Mouse (Mus musculus) heart, postnatal 0 days (tissue): ENCODE results near the gene Gper1. TPM values are rescaled to one million over a fixed set of nuclear protein-coding genes. Genes with fewer than 3 reads are reported as not detected.
A peak's percentile ranks its signal among the peaks of the same experiment; 100 is the strongest.
"Not testable (repeated sequence)": the region's sequence is repeated elsewhere in the genome, so short reads cannot be mapped to it uniquely, and the experiment has no call there.

Experiments used
- ATAC-seq: fragments of 200-750 bp; cut with Nextera tagmentation; 2 replicates; pipeline ENCODE4 v1.8.0; 2017; ENCODE audit warnings: low read depth, moderate number of reproducible peaks, moderate library complexity; ENCODE audit not compliant: insufficient read depth
- DNase-seq: peaks from one replicate; pipeline ENCODE4 v3.0.0-alpha.2; 2016; ENCODE audit warnings: low spot score
- H3K27ac ChIP-seq: fragments of 300-500 bp; sonication (generic); 2 replicates; pipeline ENCODE4 v1.5.1; 2014; ENCODE audit warnings: low read depth, mild to moderate bottlenecking
- H3K27me3 ChIP-seq: fragments of 300-500 bp; sonication (generic); 2 replicates; pipeline ENCODE4 v1.6.1; 2014; ENCODE audit warnings: low read length, mixed read lengths; ENCODE audit not compliant: control insufficient read depth, insufficient read depth
- H3K36me3 ChIP-seq: fragments of 300-500 bp; sonication (generic); replicated peaks from 2 replicates; pipeline ENCODE4 v1.6.1; 2014; ENCODE audit warnings: low read length, mixed read lengths; ENCODE audit not compliant: control insufficient read depth, insufficient read depth
- H3K4me1 ChIP-seq: fragments of 300-500 bp; sonication (generic); 2 replicates; pipeline ENCODE4 v1.6.1; 2014; ENCODE audit warnings: antibody characterized with exemption; ENCODE audit not compliant: control insufficient read depth, insufficient read depth
- H3K4me2 ChIP-seq: fragments of 300-500 bp; sonication (generic); 2 replicates; pipeline ENCODE4 v1.6.1; 2014; ENCODE audit warnings: low read depth, mild to moderate bottlenecking, low read length, moderate library complexity
- H3K4me3 ChIP-seq: fragments of 300-500 bp; sonication (generic); 2 replicates; pipeline ENCODE4 v1.5.1; 2014; ENCODE audit warnings: low read depth, low read length
- H3K9ac ChIP-seq: fragments of 300-500 bp; sonication (generic); replicated peaks from 2 replicates; pipeline ENCODE4 v1.6.1; 2014; ENCODE audit warnings: low read depth, low read length, mixed read lengths
- H3K9me3 ChIP-seq: fragments of 300-500 bp; sonication (generic); replicated peaks from 2 replicates; pipeline ENCODE4 v1.6.1; 2016; ENCODE audit warnings: low read length; ENCODE audit not compliant: control insufficient read depth
- CTCF ChIP-seq: IDR thresholded peaks from 2 replicates; pipeline ENCODE4 v1.5.1; 2016; ENCODE audit warnings: antibody characterized with exemption, control low read depth, low read depth
- EP300 ChIP-seq: IDR thresholded peaks from 2 replicates; pipeline ENCODE4 v1.6.1; 2016; ENCODE audit warnings: antibody characterized with exemption, low read depth
- WGBS: fragments of 180-500 bp; shearing (Covaris S2); extraction: QIAGEN DNeasy Blood & Tissue Kit; methylation state at CpG from one replicate; pipeline ENCODE4 v1.1.7; 2014; 5-methylcytosine and 5-hydroxymethylcytosine counted together
- polyA plus RNA-seq: library from polyadenylated mRNA; unstranded; fragments of >200 nt; fragmentation: Nextera tagmentation; extraction: Ambion mirVana; gene quantifications from 2 replicates; pipeline ENCODE4 v1.2.1, GENCODE M21; 2015
- total RNA-seq: library from RNA; depleted of rRNA; stranded (reverse); fragments of >200 nt; gene quantifications from 2 replicates; pipeline ENCODE4 v1.2.3, GENCODE M21; 2014; ENCODE audit warnings: low replicate concordance

Gper1 gene
- total and polyA plus RNA-seq, 2 experiments from 2014 or later = 1.3 to 2.0 TPM

DNA sequence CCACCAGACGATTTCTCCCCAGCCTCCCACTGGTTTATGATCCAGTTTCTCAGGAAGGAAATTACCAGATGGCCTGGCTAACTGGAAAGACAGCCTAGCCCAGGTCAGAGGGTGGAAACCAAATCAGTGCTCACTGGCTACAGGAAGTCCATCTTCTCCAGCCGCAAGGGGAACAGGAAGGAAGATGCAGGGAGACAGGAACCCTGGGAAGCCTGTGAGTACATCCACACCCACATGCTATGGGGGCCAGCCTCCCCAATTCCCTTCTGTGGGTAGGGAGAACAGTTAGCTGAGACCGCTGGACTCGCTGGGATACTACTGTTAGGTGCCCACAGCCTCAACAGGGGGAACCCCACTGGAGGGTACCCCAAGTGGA lies 34.8 kb upstream of the Gper1 start:
- Histone ChIP-seq H3K27ac (peak overlapping the region; percentile 85), H3K9me3 (no peaks in the 10 kb centered on the region), H3K9ac (no peak overlapping the region), H3K4me1 (peaks cover 73% of the 10 kb centered on the region), H3K4me3 (no peak overlapping the region), H3K36me3 (peaks cover 11% of the 10 kb centered on the region), H3K27me3 (no peaks in the 10 kb centered on the region), H3K4me2 (no peak overlapping the region)
- ATAC-seq (peak; percentile 11; the same call in 1 of the 2 replicates), DNase-seq (no peak)
- 62% methylated on average over 4 of the region's 4 CpGs for WGBS
- TF ChIP-seq CTCF (no peak), EP300 (peak; percentile 82)

DNA sequence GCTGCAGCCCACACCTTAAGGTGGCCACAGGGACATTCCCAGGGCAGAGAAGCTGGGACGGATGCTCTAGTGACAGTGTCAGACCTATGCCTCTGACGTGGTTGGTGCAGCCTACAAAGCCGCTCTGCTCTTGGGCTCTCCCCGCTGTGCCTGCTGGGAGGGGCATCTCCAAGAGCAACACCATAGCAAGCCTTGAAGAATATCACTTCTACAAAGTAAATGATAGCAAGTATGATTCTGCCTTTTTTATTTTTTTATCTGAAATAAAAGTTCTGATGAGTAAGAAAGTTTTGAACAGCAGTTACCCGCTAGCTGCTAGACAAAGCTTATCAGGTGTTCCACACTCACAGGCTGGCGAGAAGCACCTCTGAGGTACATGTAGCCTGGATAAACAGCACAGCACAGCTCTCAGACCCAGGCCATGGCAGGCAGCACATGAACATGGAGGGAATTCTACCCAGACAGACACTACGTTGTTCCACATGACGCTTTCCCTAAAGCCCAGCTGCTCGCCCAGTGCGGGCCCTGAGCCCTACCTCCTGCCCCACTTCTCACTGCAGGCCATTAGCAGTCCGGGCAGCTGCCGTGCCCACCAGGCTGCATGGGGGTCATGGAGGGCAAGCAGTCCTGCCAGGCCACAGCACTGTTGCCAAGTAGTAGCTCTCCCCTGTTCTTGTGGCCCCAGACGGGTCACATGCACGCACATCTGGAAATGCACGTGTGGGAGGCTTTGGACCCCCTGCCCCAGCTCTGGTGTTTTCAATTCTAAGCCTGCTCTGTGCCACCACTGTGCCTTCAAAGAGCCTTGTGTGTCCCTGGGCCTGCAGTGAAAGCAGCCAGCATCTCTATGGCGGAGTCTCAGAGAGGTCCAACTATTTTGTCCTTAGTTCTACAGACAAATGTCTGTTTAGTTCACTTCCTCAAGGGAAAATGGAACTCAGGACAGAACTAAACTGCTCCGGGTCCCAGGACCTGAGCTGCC lies 34.0 kb upstream of the Gper1 start:
- Histone ChIP-seq H3K27ac (peak overlapping the region; percentile 85), H3K9ac (peak overlapping the region; percentile 12; the same call in 1 of the 2 replicates), H3K4me3 (no peak overlapping the region), H3K36me3 (peaks cover 19% of the 10 kb centered on the region), H3K27me3 (no peaks in the 10 kb centered on the region), H3K4me1 (peaks cover 65% of the 10 kb centered on the region), H3K4me2 (no peak overlapping the region), H3K9me3 (no peaks in the 10 kb centered on the region)
- TF ChIP-seq EP300 (no peak), CTCF (no peak)
- ATAC-seq (no peak), DNase-seq (no peak)
- 67% methylated on average over 17 of the region's 17 CpGs for WGBS

DNA sequence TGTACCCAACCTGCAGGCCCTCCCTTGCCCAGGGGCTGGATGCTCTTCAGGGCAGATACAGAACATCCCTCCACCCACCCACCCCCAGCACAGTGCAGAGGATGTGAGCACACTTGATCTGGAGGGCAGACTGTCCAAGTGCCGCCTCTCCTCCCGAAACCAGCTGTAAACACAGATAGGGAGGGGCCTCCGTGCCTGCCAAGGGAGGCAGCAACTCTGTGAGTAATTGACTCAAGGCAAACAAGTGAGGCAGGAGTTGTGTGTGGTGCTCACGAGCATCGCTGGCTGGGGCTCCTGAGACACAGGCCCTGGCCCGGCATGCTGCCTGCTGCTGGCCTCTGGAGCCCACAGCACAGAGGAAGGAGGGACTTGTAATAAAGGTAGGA lies 33.3 kb upstream of the Gper1 start:
- TF ChIP-seq CTCF (no peak), EP300 (no peak)
- H3K27me3 ChIP-seq = no peaks in the 10 kb centered on the region
- peak overlapping the region; percentile 12; the same call in 1 of the 2 replicates for H3K9ac ChIP-seq
- no peak overlapping the region for H3K4me2 ChIP-seq
- 21% methylated on average over 6 of the region's 6 CpGs for WGBS
- DNase-seq (peak; percentile 42), ATAC-seq (peak; percentile 31; the same call in 1 of the 2 replicates)
- peak overlapping the region; percentile 85 for H3K27ac ChIP-seq
- H3K4me1 ChIP-seq = peaks cover 58% of the 10 kb centered on the region
- no peaks in the 10 kb centered on the region for H3K9me3 ChIP-seq
- H3K36me3 ChIP-seq = peaks cover 25% of the 10 kb centered on the region
- no peak overlapping the region for H3K4me3 ChIP-seq

DNA sequence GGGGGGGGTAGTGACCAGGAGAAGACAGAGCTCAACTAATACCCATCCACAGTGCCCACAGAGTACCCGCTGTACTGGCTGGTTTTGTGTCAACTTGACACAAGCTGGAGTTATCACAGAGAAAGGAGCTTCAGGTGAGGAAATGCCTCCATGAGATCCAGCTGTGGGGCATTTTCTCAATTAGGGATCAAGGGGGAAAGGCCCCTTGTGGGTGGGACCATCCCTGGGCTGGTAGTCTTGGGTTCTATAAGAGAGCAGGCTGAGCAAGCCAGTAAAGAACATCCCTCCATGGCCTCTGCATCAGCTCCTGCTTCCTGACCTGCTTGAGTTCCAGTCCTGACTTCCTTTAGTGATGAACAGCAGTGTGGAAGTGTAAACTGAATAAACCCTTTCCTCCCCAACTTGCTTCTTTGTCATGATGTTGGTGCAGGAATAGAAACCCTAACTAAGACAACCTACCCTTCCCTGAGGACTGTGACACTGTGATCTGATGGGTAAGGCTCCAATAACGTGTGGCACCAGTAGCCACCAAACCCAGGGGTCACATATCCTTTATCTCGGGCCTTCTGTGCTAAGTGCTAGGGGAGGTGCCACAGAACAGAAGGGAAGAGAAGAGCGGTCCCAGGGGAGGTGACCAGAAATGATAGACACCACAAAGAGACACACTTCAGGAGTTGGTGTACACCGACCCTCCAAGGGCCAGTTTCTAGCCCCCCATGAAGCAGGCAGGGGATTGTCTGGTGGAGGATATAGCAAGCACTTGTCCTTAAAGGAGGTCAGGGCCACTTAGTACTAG lies 32.4 kb upstream of the Gper1 start:
- H3K4me3 ChIP-seq, H3K27me3 ChIP-seq, ATAC-seq, H3K4me2 ChIP-seq, H3K9me3 ChIP-seq, DNase-seq: not testable (repeated sequence)
- peaks cover 25% of the 10 kb centered on the region for H3K36me3 ChIP-seq
- peaks cover 50% of the 10 kb centered on the region for H3K4me1 ChIP-seq
- 57% methylated on average over 5 of the region's 5 CpGs for WGBS
- peak overlapping the region; percentile 85 for H3K27ac ChIP-seq
- H3K9ac ChIP-seq = peak overlapping the region; percentile 20; the same call in 1 of the 2 replicates

DNA sequence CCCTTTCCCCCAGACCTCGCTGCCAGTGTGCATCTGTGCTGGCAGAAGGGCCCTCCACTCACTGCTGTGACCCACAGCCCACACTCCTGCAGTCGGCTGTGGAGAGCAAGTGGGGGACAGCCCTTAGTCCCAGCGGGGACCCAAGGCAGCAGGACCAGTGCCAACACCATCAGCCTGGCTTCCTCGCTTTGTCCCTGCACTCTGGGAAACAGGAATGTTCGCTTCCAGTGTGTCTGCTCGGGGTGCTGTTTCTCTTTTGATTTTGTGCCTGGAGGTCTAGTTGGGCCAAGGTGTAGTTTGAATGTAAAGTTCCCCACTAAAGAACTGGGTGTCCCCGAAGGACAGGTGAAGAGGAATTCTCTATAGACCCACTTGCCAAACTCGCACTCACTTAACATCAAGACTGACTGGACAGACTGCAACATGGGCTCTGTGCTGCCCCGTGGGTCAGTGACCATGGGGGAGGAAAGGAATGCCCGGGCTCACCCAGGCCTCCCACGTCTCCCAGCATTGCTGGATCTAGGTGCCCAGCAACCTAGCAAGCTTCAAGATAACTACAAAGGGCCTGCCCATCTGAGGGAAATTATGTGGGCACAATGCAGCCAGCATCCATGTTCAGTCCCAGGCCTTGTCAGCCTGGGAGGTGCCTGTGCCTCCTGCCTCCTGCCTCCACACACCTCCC lies 31.5 kb upstream of the Gper1 start:
- H3K27ac ChIP-seq = peak overlapping the region; percentile 63
- no peak overlapping the region; the same call in 1 of the 2 replicates for H3K4me2 ChIP-seq
- DNase-seq = no peak

More for the DNA sequence above, 31.5 kb upstream of the Gper1 start:
- Histone ChIP-seq H3K36me3 (peaks cover 28% of the 10 kb centered on the region), H3K9ac (peak overlapping the region; percentile 20; the same call in 1 of the 2 replicates), H3K27me3 (no peaks in the 10 kb centered on the region), H3K9me3 (no peaks in the 10 kb centered on the region), H3K4me1 (peaks cover 42% of the 10 kb centered on the region), H3K4me3 (no peak overlapping the region)
- ATAC-seq = no peak
- WGBS = 57% methylated on average over 10 of the region's 11 CpGs
- TF ChIP-seq EP300 = no peak
- TF ChIP-seq CTCF = no peak
